Mouse (Mus musculus): Measurements from ENCODE around the gene Eri3.

DNA sequence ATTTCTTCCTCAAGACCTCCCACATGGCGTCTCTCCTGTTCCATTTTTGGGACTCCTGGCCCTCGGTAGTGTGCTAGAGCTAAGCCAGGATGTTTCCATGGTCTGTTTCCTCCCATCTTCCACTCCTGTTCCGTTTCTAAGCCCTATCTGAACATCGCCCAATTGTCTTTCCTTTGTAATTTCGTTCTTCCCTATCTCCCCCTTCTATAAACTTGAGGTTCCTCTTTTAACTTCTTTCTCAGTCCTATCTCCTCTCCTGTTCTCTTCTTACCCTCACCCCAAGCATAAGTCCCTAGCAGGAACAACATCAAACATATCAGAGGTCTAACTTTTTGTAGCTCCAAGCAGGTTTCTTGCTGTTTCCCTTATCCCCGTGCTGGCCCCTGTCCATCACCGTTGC is 13.2 kb upstream of the Eri3 start:
- no peak for TF ChIP-seq EP300 (optimal IDR thresholded peaks at IDR 0.05)
- TF ChIP-seq CTCF (IDR thresholded peaks at IDR 0.05; ENCODE audit: low read depth) = no peak

Data from stomach, postnatal 0 days (tissue).